Mouse (Mus musculus): ENCODE data around the gene Chrd. TPM values are rescaled to one million over a fixed set of nuclear protein-coding genes. Genes with fewer than 3 reads are reported as not detected.

Gene Chrd
- 10 to 100 TPM; 15.4 to 18.6 TPM for total RNA-seq (2021)

GRCm38 (mm10) chr16:20732925-20733730, at the start of gene Chrd:
TSS of gene Chrd (plus strand) at chr16:20733127.
- peak; percentile 90 for DNase-seq
- intact Hi-C loops (cut with DNase I): no loop called here

GRCm38 (mm10) chr16:20690774-20691173, 42.2 kb upstream of the Chrd start:
- DNase-seq: no peak
- intact Hi-C loops (cut with DNase I): no loop called here

- DNase-seq: no peak
- intact Hi-C loops (cut with DNase I): no loop called here
Observed at GRCm38 (mm10) chr16:20691617-20692016, 41.3 kb upstream of the Chrd start.

GRCm38 (mm10) chr16:20692241-20692965, 40.5 kb upstream of the Chrd start:
- peak; percentile 28 for DNase-seq
- intact Hi-C loops (cut with DNase I): no loop called here

GRCm38 (mm10) chr16:20693111-20693701, 39.7 kb upstream of the Chrd start, which contains the start of gene Fam131a:
TSS of gene Fam131a (plus strand) at chr16:20693241.
- intact Hi-C loops (cut with DNase I): no loop called here
- DNase-seq: peak; percentile 97

- intact Hi-C loops (cut with DNase I): no loop called here
- DNase-seq: peak; percentile 47
Observed at GRCm38 (mm10) chr16:20694781-20695180, 38.1 kb upstream of the Chrd start.

- intact Hi-C loops (cut with DNase I): no loop called here
Observed at GRCm38 (mm10) chr16:20695622-20696323, 37.2 kb upstream of the Chrd start.

GRCm38 (mm10) chr16:20699266-20699665, 33.7 kb upstream of the Chrd start:
- intact Hi-C loops (cut with DNase I): no loop called here
- no peak for DNase-seq

More at GRCm38 (mm10) chr16:20695622-20696323, 37.2 kb upstream of the Chrd start:
- DNase-seq: peak; percentile 93

- intact Hi-C loops (cut with DNase I): no loop called here
- no peak for DNase-seq
Observed at GRCm38 (mm10) chr16:20700036-20700435, 32.9 kb upstream of the Chrd start.

GRCm38 (mm10) chr16:20701316-20701715, 31.6 kb upstream of the Chrd start:
- DNase-seq: no peak
- intact Hi-C loops (cut with DNase I): no loop called here

- DNase-seq: no peak
- intact Hi-C loops (cut with DNase I): no loop called here
Observed at GRCm38 (mm10) chr16:20701729-20702521, 31.0 kb upstream of the Chrd start.

GRCm38 (mm10) chr16:20702522-20702893, 30.4 kb upstream of the Chrd start:
- peak; percentile 80 for DNase-seq
- intact Hi-C loops (cut with DNase I): no loop called here

GRCm38 (mm10) chr16:20703071-20703470, 29.9 kb upstream of the Chrd start:
- DNase-seq: no peak
- intact Hi-C loops (cut with DNase I): no loop called here

GRCm38 (mm10) chr16:20703699-20704400, 29.1 kb upstream of the Chrd start:
- intact Hi-C loops (cut with DNase I): no loop called here

GRCm38 (mm10) chr16:20705786-20706185, 27.1 kb upstream of the Chrd start:
- DNase-seq: no peak
- intact Hi-C loops (cut with DNase I): no loop called here

More at GRCm38 (mm10) chr16:20703699-20704400, 29.1 kb upstream of the Chrd start:
- DNase-seq: no peak

GRCm38 (mm10) chr16:20706407-20707055, 26.4 kb upstream of the Chrd start:
- no peak for DNase-seq
- intact Hi-C loops (cut with DNase I): no loop called here

- intact Hi-C loops (cut with DNase I): no loop called here
- no peak for DNase-seq
Observed at GRCm38 (mm10) chr16:20708220-20708938, 24.5 kb upstream of the Chrd start.

Data from left cerebral cortex, postnatal 4 days (tissue).